Mouse (Mus musculus) adrenal gland, postnatal 14 days (tissue): ENCODE data around the gene Kcnh1. TPM values are rescaled to one million over a fixed set of nuclear protein-coding genes. Genes with fewer than 3 reads are reported as not detected.

Experiments
- DNase-seq: peaks from one replicate; pipeline ENCODE4 v3.0.0; 2021; ENCODE audit warnings: mixed read lengths
- total RNA-seq: library from RNA; stranded (reverse); gene quantifications from 2 replicates; pipeline ENCODE4 v1.2.3, GENCODE M21; 2021

Gene Kcnh1
- total RNA-seq, 1 experiment from 2014 or later, result 0.26 TPM

DNA sequence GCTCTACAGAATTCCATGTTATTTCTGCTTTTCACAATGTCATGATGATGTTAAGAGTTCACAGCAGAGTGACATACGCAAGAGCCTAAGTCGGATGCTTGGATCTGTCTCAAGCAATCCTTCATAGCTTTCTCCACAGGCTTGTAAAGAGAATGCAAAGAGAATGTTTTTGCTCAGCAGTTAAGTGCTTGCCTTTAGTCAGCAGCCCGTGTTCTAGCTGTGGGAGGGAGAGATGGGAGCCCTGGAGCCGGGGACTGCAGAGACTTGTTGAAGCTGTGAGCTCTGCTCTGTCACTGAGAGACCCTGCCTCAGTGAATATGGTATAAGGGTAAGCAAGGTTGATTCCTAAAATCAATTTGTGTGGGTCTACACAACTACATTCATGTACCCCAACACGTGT, 78.3 kb downstream of the Kcnh1 start:
- DNase-seq, result no peak

DNA sequence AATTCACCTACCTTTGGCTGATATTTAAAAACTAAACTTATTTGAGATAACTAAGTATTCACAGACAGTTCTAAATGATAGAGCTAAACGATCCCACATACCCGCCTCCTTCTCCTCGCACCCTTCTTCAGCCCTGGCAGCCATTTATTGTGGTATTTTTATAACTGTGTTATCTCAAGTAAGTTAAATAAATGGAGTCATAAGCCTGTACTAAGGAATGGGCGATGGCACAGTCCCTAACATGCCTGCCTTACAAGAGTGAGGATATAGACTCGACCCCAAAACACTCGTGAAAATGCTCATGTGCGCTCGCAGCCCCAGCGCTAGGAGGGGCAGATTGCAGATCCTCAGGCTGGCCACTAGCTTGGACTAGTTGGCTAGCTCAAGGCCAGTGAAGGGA, 79.3 kb downstream of the Kcnh1 start:
- DNase-seq, result no peak

DNA sequence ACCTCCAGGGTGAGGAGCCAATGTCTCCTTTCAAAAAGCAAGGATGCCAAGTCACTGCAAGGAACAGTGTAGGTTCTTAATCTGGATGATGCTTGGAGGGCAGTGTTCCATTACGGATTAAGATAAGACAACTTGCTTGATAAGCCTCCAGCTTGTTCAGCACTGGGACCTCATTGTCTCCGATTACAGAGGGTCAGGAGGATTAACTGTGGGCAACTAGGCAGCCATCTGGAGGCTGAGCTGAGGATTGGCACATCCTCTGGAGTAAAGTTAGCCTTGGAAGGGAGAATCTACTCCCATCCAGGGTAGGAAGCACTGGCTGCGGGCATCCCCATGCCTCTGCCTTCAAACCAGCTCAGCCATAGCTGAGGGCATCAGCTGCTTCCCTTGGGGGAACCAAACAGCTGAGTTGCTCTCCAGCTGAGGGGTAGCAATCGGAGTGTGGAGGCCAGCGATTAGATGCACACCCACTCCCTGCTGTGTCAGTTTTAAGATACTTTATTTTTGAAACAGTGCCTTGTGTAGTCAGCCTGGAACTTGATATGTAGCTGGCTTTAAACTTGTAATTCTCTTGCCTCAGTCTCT, 87.3 kb downstream of the Kcnh1 start:
- DNase-seq, result no peak

DNA sequence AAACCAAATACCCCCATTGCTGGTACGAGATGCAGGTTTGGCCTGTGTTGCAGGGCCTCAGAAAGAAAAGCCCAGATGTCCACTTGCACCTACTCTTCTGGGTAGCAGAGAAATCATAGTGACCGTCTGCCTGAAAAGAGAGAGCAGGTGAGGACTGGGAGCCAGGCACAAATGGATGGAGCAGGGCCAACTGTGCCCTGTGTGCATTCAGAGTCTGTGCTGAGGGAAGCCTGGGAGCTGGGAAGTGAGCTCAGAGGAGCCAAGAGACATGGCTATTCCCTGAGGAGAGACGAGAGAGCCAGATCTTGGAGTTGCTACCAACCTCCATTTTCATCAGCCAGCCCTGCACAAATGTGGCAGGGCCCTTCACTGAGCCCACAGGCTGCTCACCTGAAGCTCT, 93.8 kb downstream of the Kcnh1 start:
- DNase-seq, result peak; percentile 11

DNA sequence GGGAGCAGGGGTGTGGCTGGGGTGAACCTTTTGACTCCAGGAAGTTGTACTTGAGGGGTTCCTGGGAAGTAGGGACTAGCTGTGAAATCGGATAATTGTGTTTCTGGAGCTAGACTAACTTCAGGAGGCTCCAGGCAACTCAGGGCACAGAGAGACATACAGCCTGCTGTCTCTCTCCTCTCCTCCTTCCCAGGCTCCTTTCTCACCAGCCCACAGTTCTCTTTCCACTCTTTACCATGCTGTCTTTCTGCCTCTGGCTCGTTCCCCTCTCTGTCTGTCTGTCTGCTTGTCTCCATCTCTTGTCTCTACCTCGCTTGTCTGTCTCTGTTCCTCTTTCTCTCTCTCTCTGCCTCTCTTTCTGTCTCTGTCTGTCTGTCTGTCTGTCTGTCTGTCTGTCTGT, 94.4 kb downstream of the Kcnh1 start:
- no peak for DNase-seq

DNA sequence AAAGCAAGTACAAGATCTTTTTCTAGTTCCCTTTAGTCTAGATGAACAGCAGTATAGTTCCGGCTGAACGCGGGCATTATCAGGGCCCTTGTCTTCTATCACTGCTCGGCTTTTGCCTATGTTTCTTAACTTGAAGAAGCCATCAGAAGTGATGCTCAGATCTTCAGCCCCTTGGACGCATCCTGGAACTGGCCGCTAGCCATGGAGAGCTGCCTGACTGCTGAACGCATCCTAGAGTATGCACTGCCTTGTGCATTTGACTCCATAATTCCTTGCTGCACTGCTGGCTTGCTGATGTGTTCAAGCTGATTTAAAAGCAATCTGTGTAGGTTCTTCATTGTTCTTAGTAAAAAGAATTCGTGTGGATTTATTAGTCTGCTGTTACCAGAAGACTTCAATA, 97.9 kb downstream of the Kcnh1 start:
- no peak for DNase-seq

DNA sequence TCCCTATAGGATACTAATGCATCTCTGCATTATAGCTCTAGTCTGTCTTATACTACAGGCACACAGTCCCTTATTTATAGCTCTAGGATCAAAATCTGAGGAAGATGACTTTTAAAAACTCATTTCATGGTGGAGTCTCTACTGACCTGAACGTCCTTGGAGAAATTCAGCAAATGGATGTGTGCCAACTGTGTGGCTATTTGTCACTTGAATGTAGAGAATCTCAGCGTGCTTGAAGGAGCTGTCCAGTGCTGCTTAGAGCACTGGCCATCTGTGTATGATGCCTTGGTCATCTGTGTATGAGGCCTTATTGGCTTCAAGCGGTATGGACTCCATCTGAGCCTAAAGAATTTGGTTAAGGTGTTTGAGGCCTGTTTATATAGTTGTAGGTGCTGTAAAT, 100.7 kb downstream of the Kcnh1 start:
- DNase-seq, result peak; percentile 47

DNA sequence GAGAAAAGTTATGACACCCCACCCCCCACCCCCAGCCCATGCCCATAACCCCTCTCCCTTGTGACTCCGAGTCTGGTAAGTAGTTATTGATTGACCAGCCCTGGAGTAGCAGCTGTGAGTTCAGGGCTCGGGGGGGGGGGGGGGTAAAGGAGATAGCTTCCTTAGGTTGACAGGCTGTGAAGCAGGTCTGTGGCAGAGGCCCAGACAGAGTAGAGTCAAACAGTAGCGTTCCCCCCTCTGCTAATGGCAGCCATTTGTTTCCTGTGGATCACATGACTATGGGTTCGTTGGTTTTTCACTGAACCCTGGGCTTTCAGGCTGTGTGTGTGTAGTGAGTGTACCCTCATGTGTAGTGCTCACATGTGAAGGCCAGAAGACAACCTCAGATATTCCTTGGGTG, 102.8 kb downstream of the Kcnh1 start:
- no peak for DNase-seq

DNA sequence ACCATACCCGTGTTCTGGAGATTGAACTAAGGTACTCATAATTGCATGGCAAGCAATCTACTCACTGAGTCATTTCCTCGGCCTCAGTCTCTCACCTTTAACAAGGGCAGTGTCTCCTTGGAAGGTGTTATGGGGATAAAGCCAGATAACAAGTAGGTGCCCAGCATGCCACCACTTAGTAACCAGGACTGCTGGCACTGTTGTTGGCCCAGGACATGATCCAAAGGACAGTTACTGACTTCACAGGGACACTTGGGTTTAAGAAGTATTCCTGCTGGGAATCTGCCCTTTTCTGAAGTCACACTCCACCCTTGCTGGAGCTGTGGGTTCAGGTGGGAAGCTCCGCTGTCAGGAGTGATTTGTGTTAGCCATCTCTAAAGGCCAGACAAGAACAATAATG, 103.3 kb downstream of the Kcnh1 start:
- DNase-seq, result no peak

DNA sequence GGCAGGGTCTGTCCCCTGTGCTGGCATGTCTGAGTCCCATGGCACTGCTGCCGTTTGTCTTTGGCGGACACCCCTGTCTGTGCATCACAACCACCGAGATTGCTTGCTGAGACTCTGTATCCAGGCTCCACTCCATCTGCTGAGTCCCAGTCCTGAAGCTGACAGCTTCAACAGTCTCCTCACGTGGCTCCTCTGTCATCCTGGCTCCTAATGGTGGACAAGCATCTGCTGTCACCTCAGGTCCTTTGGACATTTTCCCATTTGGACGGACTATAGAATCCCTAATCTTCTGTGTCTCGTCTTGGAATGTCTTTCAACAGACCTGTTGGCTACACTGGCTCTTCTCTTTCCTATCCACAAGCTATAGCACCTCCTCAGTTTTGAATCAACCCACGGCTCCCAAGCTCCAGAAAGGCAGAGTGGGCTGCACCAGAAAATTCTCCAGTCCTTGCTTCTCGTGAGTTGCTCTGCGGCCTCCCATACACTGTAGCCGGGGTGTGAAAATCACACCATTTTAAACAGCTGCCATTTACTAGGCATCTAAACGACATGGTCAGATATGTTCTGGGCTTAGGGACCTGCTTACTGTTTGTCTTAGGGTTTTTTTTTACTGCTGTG, 104.8 kb downstream of the Kcnh1 start:
- no peak for DNase-seq

DNA sequence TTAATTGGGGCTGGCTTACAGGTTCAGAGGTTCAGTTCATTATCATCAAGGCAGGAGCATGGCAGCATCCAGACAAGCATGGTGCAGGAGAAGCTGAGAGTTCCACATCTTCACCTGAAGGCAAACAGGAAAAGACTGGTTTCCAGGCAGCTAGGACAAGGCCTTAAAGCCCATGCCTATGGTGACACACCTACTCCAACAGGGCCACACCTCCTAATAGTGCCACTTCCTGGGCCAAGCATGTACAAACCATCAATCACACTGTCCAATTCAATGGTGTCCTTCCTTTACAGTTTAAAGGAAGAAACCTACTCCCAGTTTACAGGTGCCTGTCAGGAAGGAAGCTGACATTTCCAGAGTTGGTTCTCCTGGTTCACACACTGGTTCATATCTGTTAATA, 105.3 kb downstream of the Kcnh1 start:
- no peak for DNase-seq

DNA sequence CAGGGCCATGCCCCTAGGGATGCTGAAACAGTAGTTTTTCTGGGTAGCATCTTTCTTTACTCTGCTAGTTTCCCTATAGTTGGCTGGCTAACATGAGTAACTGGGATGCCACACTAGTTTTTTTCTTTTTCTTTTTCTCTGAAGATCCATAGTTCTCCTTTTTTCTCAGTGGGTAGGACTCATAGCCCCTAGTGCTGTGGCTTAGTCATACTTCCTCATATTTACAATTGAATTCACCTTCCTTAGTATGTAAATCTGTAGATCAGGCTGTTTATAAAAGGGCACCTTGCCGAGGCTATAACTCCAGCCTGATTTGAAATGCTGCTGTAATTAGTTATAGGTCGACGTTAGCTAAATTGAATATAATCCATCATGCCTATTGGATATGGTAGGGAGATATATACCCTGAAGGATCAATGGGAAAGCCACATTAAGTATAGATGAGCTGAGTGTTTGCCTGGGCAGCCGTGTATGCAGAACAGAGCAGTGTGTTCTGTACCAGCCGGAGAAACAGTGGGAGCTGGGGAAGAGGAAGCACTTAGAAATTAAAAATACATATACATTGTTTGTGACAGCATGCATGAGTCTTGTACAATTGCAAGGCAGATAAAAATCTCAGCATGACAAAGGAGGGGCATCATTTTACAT, 107.0 kb downstream of the Kcnh1 start:
- DNase-seq, result no peak

DNA sequence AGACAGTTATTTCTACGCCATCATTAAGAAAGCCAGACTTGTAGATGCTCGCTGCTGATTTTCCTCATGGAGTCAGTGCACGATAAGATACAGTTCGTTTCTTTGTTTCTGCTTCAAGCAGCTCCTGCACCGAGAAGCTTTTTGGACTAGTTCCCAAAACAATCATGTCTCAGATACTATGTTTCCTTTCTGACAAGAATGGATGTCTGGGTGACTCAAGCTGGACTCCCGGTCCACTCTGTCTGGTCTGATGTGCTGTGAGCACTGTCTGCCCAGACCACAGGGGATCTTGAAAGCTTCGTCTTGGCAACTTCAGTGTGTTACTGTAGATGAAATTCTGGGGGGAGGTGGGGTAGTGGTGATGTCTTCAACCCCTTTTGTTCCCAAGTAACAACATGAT, 109.8 kb downstream of the Kcnh1 start:
- peak; percentile 19 for DNase-seq

DNA sequence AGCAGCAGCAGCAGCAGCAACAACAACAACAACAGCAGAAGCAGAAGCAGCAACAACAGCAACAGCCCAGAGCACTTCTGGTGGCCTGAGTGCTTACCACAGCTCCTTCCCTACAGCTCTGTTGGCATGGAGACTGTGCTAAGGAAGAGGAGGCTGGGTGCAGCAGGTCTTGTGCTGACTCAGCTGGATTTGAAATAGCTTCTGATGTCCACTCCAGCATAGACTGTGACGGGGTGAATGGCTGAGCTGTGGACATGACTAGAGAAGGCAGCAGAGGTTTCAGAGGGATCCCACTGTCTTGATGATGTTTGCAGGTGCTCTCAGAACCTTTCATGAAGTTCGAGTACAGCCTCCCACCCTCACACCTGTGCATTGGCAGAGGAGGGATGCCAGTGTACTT, 113.0 kb downstream of the Kcnh1 start:
- DNase-seq, result no peak

DNA sequence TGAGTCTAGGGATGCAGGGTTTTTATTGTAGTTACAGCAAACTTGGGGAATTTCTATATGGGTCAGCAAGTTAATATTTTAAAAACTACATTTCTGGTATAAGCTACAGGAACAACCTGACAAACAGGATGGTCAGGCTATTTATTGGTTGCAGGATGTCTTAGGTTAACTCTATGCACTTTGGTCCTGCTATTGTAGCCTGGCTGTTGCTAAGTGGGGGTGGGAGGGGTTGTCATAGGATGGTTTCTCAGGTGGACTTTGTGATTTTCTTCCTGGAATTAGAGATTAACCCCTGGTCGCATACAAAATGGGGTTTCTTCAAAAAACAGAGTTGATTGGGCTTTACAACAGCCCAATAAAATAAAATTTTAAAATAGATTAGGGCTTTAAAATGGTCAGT, 114.6 kb downstream of the Kcnh1 start:
- no peak for DNase-seq

DNA sequence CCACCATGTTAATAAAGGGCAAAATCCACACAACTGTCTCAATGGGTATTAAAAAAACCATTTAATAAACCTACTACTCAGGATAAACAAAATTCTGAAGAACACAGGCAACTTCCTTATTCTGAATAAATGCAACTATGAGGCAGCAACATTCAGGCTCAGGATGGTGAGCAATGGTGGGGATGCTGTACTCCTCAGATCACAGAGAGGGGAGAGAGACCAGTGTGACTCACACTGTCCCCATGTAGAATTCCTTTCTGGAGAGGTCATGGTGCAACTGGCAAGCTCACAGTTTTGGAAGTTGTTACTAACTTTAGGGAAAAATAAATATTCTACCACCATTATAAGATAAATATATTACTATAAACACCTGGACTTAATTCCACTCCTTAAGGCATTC, 116.5 kb downstream of the Kcnh1 start:
- no peak for DNase-seq

DNA sequence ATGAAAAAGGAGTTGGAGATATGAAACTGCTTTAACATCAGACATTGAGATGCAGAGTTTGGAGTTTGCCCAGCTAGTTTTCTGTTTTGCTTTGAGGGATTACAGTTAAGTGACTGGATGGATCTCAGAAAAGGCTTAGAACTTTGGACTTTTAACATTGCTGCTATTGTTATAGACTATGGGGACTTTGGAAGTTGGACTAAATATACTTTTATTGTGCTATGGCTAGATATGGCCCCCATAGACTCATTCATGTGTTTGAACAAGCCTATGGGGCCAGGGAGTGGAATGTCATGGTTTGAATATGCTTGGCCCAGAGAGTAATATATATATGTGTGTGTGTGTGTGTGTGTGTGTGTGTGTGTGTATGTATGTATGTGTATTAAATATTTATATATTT, 120.7 kb downstream of the Kcnh1 start:
- DNase-seq, result no peak

DNA sequence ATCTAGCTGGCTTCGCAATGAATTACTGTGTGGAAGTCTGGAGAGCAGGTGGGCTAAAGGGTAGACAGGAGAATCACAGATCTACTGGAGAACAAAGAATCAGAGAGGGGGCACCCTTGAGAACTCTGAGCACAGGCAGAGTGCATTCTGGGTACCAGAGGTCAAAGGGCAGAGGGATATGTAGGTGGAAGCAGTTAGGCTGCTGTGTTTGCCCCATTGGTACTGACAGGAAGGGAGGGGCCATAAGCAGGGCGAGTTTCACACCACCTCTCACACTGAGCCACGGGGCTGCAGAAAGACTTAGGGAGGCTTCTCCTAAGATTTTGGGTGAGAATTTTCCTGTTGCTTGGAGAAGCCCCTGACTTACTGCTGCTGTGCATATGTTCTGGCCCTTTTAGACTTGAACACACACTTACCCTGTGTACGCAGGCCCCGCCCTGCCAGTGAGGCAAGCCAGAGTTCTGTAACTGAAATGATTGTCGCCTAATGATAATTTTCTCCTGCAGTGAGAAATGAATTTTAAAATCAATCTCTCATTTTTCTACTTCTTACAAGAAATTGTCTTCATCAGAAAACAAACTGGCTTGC, 121.4 kb downstream of the Kcnh1 start:
- no peak for DNase-seq

DNA sequence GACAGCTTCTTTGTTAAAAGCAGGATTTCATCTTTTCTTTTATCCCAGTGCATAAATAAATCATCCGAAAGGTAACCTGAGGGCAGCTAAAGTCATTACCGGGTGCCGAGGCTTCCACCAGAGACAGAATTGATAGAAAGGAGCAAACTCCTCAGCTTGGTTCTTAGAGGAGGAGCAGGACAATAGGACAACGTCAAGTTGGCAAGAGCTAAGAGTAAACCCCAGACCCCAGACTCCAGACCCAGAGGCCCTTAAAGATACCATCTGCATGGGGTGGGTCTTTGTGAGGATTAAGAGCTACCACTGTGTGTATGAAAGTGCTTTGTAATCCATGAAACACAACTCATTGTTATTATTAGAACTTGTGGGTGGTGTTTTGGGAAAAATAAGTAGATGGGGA, 121.9 kb downstream of the Kcnh1 start:
- DNase-seq, result no peak

DNA sequence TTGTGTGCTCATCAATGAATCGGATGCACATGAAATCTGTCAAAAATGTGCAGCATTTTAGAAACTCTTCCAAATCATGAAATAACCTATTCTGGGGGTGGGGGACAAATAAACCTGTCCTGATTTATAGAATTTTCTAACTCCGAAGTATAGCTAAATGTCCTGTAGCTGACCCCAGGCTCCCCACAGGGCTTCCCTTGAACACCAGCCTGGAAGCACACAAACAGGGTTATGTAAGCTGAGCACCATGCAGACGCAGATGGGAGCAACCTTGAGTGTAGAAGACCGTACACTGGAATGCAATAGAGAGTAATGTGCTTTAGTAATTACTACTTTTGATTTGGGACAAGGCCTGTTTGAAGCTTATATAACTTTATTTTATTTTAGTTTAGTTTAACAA, 122.4 kb downstream of the Kcnh1 start:
- DNase-seq, result no peak

DNA sequence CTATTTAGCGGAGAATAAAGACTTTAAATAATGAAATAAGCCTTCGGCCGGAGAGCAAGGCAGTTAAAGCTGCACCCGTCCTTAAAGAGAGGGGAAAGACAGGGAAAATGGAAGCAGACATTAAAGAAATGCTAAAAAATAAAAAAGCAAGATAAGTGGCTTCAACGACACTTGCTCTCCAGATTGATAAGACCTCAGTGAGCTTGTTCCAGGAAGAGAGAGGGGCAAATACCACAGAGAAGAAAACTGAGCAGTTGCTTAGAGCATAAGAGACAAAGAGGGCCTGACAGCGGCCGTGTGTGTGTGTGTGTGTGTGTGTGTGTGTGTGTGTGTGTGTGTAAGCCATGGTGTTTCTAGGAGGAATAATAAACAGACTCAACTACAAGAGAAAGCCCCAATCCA, 123.0 kb downstream of the Kcnh1 start:
- DNase-seq, result no peak

DNA sequence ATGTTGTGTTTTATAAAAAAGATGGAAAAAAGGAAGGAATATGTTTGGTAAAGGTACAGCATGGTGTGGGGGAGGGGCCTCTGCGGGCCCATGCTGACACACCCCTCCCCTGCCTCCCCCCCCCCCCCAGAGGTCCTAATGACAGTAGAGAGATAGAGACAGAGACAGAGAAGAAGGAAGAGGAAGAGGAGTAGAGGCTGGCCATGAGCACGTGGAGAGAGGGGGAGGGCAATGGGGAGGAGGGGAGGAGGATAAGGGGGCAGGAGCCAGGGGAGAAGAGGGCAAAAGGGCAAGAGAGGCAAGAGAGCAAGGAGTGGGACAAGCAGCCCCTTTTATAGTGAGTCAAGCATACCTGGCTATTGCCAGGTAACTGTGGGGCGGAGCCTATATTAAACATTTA, 123.5 kb downstream of the Kcnh1 start:
- no peak for DNase-seq

DNA sequence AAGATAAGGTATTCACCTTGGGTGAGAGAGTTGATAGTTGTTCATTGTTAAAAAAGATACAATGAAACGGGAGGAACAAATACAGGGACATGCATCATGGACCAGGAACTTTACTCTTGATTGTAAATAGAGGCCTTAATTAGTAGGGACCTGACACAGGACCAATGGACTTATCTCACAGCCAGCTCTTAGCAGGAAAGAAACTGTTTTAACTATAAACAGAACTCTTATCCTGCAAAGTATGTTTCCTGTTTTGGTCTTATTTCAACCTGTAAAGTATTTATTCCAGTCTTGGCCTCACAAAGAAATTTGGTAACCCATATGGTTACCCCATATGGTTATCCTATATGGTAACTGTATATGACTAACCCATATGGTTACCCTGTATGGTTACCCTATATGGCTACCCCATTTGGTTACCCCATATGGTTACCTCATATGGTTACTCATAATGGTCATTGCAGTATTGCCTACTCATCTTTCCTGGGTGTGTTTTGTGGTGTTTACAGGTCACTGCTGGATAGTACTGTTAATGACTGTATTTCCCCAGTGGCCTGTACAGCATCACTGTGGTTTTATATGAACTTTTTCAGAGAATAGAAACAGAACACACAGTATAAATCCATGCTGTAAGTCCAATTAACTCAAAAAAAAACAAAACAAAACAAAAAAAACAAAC, 125.0 kb downstream of the Kcnh1 start:
- no peak for DNase-seq
